Mouse (Mus musculus) CD4-positive, CD25-positive, alpha-beta regulatory T cell (primary cell): Measurements from ENCODE around the gene Htr2c. TPM values are rescaled to one million over a fixed set of nuclear protein-coding genes. Genes with fewer than 3 reads are reported as not detected.

ENCODE experiments used
- polyA plus RNA-seq: library from polyadenylated mRNA; unstranded; fragments of 100-300 nt; shearing (Covaris generic); gene quantifications from one replicate; pipeline ENCODE4 v1.2.1, GENCODE M21; 2017

Htr2c gene
- polyA plus RNA-seq: not detected

DNA sequence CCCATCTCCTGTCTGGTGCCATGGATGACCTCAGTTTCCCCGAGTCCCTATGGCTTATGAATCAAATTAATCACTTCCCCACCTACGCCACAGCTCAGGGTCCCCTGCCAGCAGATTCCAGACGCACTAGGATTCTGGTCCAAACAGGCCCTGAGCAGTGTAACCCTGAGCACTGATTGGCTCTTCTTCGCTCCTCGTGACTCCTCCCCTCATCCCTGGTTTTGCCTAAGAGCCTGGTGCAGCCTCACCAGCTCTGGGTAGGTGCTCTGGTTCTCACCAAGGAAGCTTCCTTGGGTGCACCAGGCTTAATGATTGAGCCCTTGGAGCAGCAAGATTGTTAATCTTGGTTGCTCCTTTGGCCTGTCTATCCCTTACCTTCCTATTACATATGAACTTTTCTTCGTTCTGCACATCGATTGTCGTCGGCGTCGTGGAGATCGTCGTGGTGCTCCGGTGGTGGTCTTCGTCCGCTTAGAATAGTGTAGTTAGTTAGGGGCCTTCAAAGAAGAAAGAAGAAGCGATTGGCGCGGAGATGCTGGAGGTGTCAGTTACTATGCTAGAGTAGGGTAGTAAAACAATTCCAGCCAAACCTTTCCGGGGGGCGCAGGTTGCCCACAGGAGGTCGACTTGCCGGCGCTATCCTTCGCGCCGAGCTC, at the start of gene Htr2c:
Gene Htr2c, plus strand, starts transcription at position 256 of the 656 bp plus-strand sequence.

